Mouse (Mus musculus): ENCODE data around the gene Rfxank.

- TF ChIP-seq E2F4 (IDR thresholded peaks at IDR 0.05; ENCODE audit: insufficient read depth) (no peak), MYOG (IDR thresholded peaks at IDR 0.05; ENCODE audit: control insufficient read depth in 1 of 3, insufficient read depth in 1 of 3, insufficient read length in 2 of 3, low read depth in 2 of 3) (no peak), USF1 (IDR thresholded peaks at IDR 0.05; ENCODE audit: low read depth) (no peak), POLR2A (IDR thresholded peaks at IDR 0.05; ENCODE audit: insufficient read length, low read depth) (no peak), POLR2AphosphoS2 (IDR thresholded peaks at IDR 0.05; ENCODE audit: insufficient read length, low read depth) (no peak), MAX (IDR thresholded peaks at IDR 0.05; ENCODE audit: low read depth) (no peak), SRF (IDR thresholded peaks at IDR 0.05; ENCODE audit: control insufficient read depth, insufficient read length, low read depth) (no peak), CEBPB (IDR thresholded peaks at IDR 0.05; ENCODE audit: insufficient read depth, poor library complexity, severe bottlenecking) (no peak)
These were observed 34.0 kb downstream of the Rfxank start for GRCm38 (mm10) chr8:70104922-70105321.

All from myocyte (in vitro differentiated cells).